Mouse (Mus musculus) heart, embryonic 12.5 days (tissue): ENCODE data around the gene Cflar. TPM values are rescaled to one million over a fixed set of nuclear protein-coding genes. Genes with fewer than 3 reads are reported as not detected.

Experiments used
- ATAC-seq: fragments of 200-750 bp; cut with Nextera tagmentation; 2 replicates; pipeline ENCODE4 v1.8.0; 2017; ENCODE audit warnings: moderate TSS enrichment, moderate library complexity; ENCODE audit not compliant: insufficient number of reproducible peaks, low FRiP score
- H3K27ac ChIP-seq: fragments of 300-500 bp; sonication (generic); 2 replicates; pipeline ENCODE4 v1.5.1; 2016; ENCODE audit warnings: mild to moderate bottlenecking, moderate library complexity; ENCODE audit not compliant: poor library complexity, severe bottlenecking
- H3K27me3 ChIP-seq: fragments of 300-500 bp; sonication (generic); replicated peaks from 2 replicates; pipeline ENCODE4 v1.6.1; 2016; ENCODE audit warnings: mild to moderate bottlenecking, moderate library complexity
- H3K36me3 ChIP-seq: fragments of 300-500 bp; sonication (generic); 2 replicates; pipeline ENCODE4 v1.6.1; 2016; ENCODE audit warnings: mild to moderate bottlenecking, moderate library complexity
- H3K4me1 ChIP-seq: fragments of 300-500 bp; sonication (generic); replicated peaks from 2 replicates; pipeline ENCODE4 v1.6.1; 2016; ENCODE audit warnings: mild to moderate bottlenecking
- H3K4me2 ChIP-seq: fragments of 300-500 bp; sonication (generic); 2 replicates; pipeline ENCODE4 v1.6.1; 2016; ENCODE audit warnings: mild to moderate bottlenecking, moderate library complexity
- H3K4me3 ChIP-seq: fragments of 300-500 bp; sonication (generic); 2 replicates; pipeline ENCODE4 v1.5.1; 2016; ENCODE audit warnings: mild to moderate bottlenecking
- H3K9ac ChIP-seq: fragments of 300-500 bp; sonication (generic); 2 replicates; pipeline ENCODE4 v1.6.1; 2016; ENCODE audit warnings: mild to moderate bottlenecking, moderate library complexity
- H3K9me3 ChIP-seq: fragments of 300-500 bp; sonication (generic); replicated peaks from 2 replicates; pipeline ENCODE4 v1.6.1; 2016; ENCODE audit warnings: mild to moderate bottlenecking, moderate library complexity
- WGBS: fragments of 180-500 bp; shearing (Covaris S2); methylation state at CpG from one replicate; pipeline ENCODE4 v1.1.7; 2016; 5-methylcytosine and 5-hydroxymethylcytosine counted together
- polyA plus RNA-seq: library from polyadenylated mRNA; unstranded; fragments of >200 nt; fragmentation: Nextera tagmentation; extraction: Ambion mirVana; gene quantifications from 2 replicates; pipeline ENCODE4 v1.2.1, GENCODE M21; 2016

Cflar gene
- polyA plus RNA-seq, 1 experiment from 2014 or later = 35.6 TPM

- Histone ChIP-seq H3K4me2 (no peak overlapping the region), H3K27me3 (no peaks in the 10 kb centered on the region), H3K36me3 (peaks cover 8% of the 10 kb centered on the region), H3K4me3 (no peak overlapping the region), H3K9me3 (peaks cover 4% of the 10 kb centered on the region; the same call in 1 of the 2 replicates), H3K9ac (no peak overlapping the region), H3K27ac (no peak overlapping the region), H3K4me1 (no peaks in the 10 kb centered on the region)
- ATAC-seq = no peak
- 82% methylated on average over 18 of the region's 18 CpGs for WGBS
These were observed 91.3 kb downstream of the Cflar start for GRCm38 (mm10) chr1:58802322-58803273.

- Histone ChIP-seq H3K4me2 (no peak overlapping the region), H3K4me1 (no peaks in the 10 kb centered on the region), H3K36me3 (peaks cover 11% of the 10 kb centered on the region), H3K4me3 (no peak overlapping the region), H3K9ac (no peak overlapping the region), H3K27me3 (no peaks in the 10 kb centered on the region), H3K9me3 (peaks cover 3% of the 10 kb centered on the region; the same call in 1 of the 2 replicates), H3K27ac (no peak overlapping the region)
- no peak for ATAC-seq
- WGBS = 81% methylated on average over 6 of the region's 6 CpGs
These were observed 92.2 kb downstream of the Cflar start for GRCm38 (mm10) chr1:58803531-58803930.

- WGBS = 73% methylated on average over 3 of the region's 3 CpGs
- H3K27me3 ChIP-seq = no peaks in the 10 kb centered on the region
- no peak overlapping the region for H3K4me3 ChIP-seq
- no peak for ATAC-seq
- no peaks in the 10 kb centered on the region for H3K9me3 ChIP-seq
- no peak overlapping the region for H3K27ac ChIP-seq
- no peak overlapping the region for H3K4me2 ChIP-seq
- H3K9ac ChIP-seq = no peak overlapping the region
- peaks cover 4% of the 10 kb centered on the region; the same call in 1 of the 2 replicates for H3K36me3 ChIP-seq
- no peaks in the 10 kb centered on the region for H3K4me1 ChIP-seq
These were observed 95.3 kb downstream of the Cflar start for GRCm38 (mm10) chr1:58806651-58807050.

Other genes starting within 250 kb of the Cflar start
- gene Orc2, start 206.4 kb upstream of the Cflar start, polyA plus RNA-seq = 26.6 and 27.0 TPM in 2 replicates
- 4.5 and 4.9 TPM in 2 replicates for gene Fam126b, start 125.2 kb upstream of the Cflar start, polyA plus RNA-seq
- gene Ndufb3, start 125.1 kb upstream of the Cflar start, polyA plus RNA-seq = 220 and 223 TPM in 2 replicates
- not detected in 2 replicates for gene Als2cr12, start 15.5 kb upstream of the Cflar start, polyA plus RNA-seq
- 20.3 and 22.2 TPM in 2 replicates for gene Casp8, start 83.9 kb downstream of the Cflar start, polyA plus RNA-seq